Mouse (Mus musculus): ENCODE measurements at regions not wholly inside any gene's neighbourhood (a gene's known extent, or its start where the extent isn't known, plus 50 kb on each side); places are given as distances from the start of the nearest gene placed in this dataset.
A peak's percentile ranks its signal among the peaks of the same experiment; 100 is the strongest.

- DNase-seq (ENCODE audit: low spot score) = no peak
- Histone ChIP-seq H3K27ac (replicated peaks) (no peak overlapping the region), H3K36me3 (no peaks in the 10 kb centered on the region), H3K4me1 (peaks cover 32% of the 10 kb centered on the region), H3K9me3 (replicated peaks) (no peaks in the 10 kb centered on the region), H3K27me3 (ENCODE audit: low read depth, poor library complexity, severe bottlenecking) (no peaks in the 10 kb centered on the region), H3K4me3 (no peak overlapping the region)
- WGBS = 77% methylated on average over 12 of the region's 12 CpGs
These were observed 564.2 kb upstream of the Gm19410 start for GRCm38 (mm10) chr8:35201416-35201815.

DNA sequence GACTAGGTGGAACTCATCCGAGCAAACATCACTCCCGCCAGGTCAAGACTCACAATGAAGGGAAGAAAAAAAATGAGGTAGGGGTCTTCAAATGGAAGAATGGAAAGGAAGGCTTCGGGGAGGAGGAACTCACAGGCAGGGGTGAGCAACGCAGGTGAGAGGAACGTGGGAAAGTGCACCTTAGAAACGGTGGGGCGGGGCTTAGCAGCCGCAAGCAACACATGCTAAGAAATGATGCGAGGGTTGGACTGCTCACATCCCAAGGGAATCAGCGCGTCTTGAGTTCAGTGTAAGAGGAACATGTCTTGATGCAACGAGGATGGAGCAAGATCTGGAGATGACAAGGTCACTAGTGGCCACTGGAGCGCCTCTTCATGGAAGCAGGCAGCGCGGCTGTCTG is 560.6 kb upstream of the Gm19410 start:
- H3K27ac ChIP-seq (replicated peaks) = no peak overlapping the region
- no peak overlapping the region for H3K4me3 ChIP-seq
- no peak for DNase-seq (ENCODE audit: low spot score)
- H3K4me1 ChIP-seq = peaks cover 33% of the 10 kb centered on the region
- no peaks in the 10 kb centered on the region for H3K9me3 ChIP-seq (replicated peaks)
- WGBS = 68% methylated on average over 15 of the region's 15 CpGs
- no peaks in the 10 kb centered on the region for H3K36me3 ChIP-seq
- no peaks in the 10 kb centered on the region for H3K27me3 ChIP-seq (ENCODE audit: low read depth, poor library complexity, severe bottlenecking)

GRCm38 (mm10) chr8:35205536-35205935 is 560.1 kb upstream of the Gm19410 start:
- 14% methylated on average over 8 of the region's 8 CpGs for WGBS
- Histone ChIP-seq H3K9me3 (replicated peaks) (no peaks in the 10 kb centered on the region), H3K4me1 (peaks cover 33% of the 10 kb centered on the region), H3K27ac (replicated peaks) (peak overlapping the region; percentile 10; the same call in 1 of the 2 replicates), H3K36me3 (no peaks in the 10 kb centered on the region), H3K4me3 (no peak overlapping the region), H3K27me3 (ENCODE audit: low read depth, poor library complexity, severe bottlenecking) (no peaks in the 10 kb centered on the region)
- peak; percentile 61 for DNase-seq (ENCODE audit: low spot score)

GRCm38 (mm10) chr8:35206271-35206670 is 559.3 kb upstream of the Gm19410 start:
- peaks cover 29% of the 10 kb centered on the region for H3K4me1 ChIP-seq
- no peak for DNase-seq (ENCODE audit: low spot score)
- 72% methylated on average over 6 of the region's 6 CpGs for WGBS
- H3K9me3 ChIP-seq (replicated peaks) = no peaks in the 10 kb centered on the region
- H3K36me3 ChIP-seq = no peaks in the 10 kb centered on the region
- no peak overlapping the region; the same call in 1 of the 2 replicates for H3K27ac ChIP-seq (replicated peaks)
- no peaks in the 10 kb centered on the region for H3K27me3 ChIP-seq (ENCODE audit: low read depth, poor library complexity, severe bottlenecking)
- H3K4me3 ChIP-seq = no peak overlapping the region

DNA sequence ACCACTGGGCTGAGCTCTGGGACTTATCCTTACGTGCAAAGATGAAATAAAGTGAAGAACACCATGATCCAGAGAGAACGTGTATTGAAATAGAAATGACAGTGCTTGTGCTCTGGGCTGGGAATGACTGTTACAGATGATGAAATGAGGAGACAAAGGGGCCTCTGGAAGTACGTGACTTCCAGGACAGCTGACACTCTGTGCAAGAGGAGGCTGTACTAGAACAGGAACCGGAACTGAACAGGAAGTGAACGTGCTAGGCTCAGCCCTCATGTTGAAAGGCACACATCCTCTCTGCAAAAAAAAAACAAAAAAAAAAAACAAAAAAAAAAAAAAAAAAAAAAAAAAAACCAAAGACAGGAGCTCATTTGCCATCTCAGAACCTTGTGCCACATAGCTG is 557.2 kb upstream of the Gm19410 start:
- Histone ChIP-seq H3K36me3 (no peaks in the 10 kb centered on the region), H3K9me3 (replicated peaks) (no peaks in the 10 kb centered on the region), H3K27ac (replicated peaks) (no peak overlapping the region), H3K27me3 (ENCODE audit: low read depth, poor library complexity, severe bottlenecking) (no peaks in the 10 kb centered on the region), H3K4me1 (peaks cover 40% of the 10 kb centered on the region), H3K4me3 (no peak overlapping the region)
- 78% methylated on average over 5 of the region's 5 CpGs for WGBS
- no peak for DNase-seq (ENCODE audit: low spot score)

GRCm38 (mm10) chr8:35211506-35212452 is 553.8 kb upstream of the Gm19410 start:
- H3K27me3 ChIP-seq (ENCODE audit: low read depth, poor library complexity, severe bottlenecking) = no peaks in the 10 kb centered on the region
- no peaks in the 10 kb centered on the region for H3K9me3 ChIP-seq (replicated peaks)
- peak overlapping the region; percentile 49; the same call in 1 of the 2 replicates for H3K27ac ChIP-seq (replicated peaks)
- H3K4me3 ChIP-seq = no peak overlapping the region
- H3K36me3 ChIP-seq = no peaks in the 10 kb centered on the region
- H3K4me1 ChIP-seq = peaks cover 19% of the 10 kb centered on the region
- WGBS = 69% methylated on average over 10 of the region's 10 CpGs
- no peak for DNase-seq (ENCODE audit: low spot score)

DNA sequence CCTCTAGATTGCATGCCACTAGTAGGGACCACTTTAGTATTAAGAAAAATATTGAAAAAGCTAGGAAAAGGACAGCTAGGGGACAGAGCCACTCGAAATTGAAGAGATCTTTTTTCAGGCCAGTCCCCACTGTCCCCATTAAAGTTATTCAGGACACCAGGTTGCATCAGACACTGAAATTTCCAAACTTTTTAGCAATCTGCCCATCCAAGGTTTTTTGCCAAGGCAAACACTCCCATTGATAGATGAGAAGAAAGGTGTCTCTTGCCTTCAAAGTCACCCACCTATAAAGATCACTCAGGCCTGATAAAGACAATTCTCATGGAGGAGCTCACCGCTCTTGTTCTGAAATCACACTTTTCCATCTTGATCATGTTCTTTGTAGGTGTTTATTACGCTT is 552.1 kb upstream of the Gm19410 start:
- Histone ChIP-seq H3K4me3 (no peak overlapping the region), H3K27me3 (ENCODE audit: low read depth, poor library complexity, severe bottlenecking) (no peaks in the 10 kb centered on the region), H3K4me1 (peaks cover 12% of the 10 kb centered on the region), H3K27ac (replicated peaks) (no peak overlapping the region), H3K9me3 (replicated peaks) (no peaks in the 10 kb centered on the region), H3K36me3 (no peaks in the 10 kb centered on the region)
- 86% methylated on average over 3 of the region's 3 CpGs for WGBS
- no peak for DNase-seq (ENCODE audit: low spot score)

DNA sequence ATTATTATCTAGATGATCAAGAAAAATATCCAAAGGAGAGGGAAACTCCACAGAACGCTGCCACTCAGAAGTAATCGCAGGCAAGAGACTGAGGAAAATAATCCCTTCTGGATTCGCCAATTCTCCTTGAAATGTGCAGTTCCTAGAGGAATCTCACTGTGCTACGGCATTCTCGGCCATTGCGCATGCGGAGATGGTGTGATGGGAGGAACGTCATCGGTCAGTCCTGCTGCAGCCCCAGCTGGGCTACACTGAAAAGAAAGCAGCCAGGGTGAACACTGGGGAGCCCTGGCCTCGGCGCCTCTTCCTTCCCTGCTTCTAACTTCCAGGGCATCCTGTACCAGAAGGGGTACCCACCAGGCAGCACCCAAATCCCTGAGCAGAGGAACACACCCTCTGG is 548.0 kb upstream of the Gm19410 start:
- peaks cover 3% of the 10 kb centered on the region for H3K4me1 ChIP-seq
- DNase-seq (ENCODE audit: low spot score) = no peak
- H3K36me3 ChIP-seq = no peaks in the 10 kb centered on the region
- no peaks in the 10 kb centered on the region for H3K9me3 ChIP-seq (replicated peaks)
- H3K4me3 ChIP-seq = no peak overlapping the region
- WGBS = 84% methylated on average over 11 of the region's 11 CpGs
- no peaks in the 10 kb centered on the region for H3K27me3 ChIP-seq (ENCODE audit: low read depth, poor library complexity, severe bottlenecking)
- no peak overlapping the region for H3K27ac ChIP-seq (replicated peaks)

- H3K27ac ChIP-seq (replicated peaks) = no peak overlapping the region
- 82% methylated on average over 4 of the region's 4 CpGs for WGBS
- no peaks in the 10 kb centered on the region; the same call in 1 of the 2 replicates for H3K4me1 ChIP-seq
- no peaks in the 10 kb centered on the region for H3K9me3 ChIP-seq (replicated peaks)
- no peak for DNase-seq (ENCODE audit: low spot score)
- H3K27me3 ChIP-seq (ENCODE audit: low read depth, poor library complexity, severe bottlenecking) = no peaks in the 10 kb centered on the region
- no peak overlapping the region for H3K4me3 ChIP-seq
- no peaks in the 10 kb centered on the region for H3K36me3 ChIP-seq
These were observed 547.3 kb upstream of the Gm19410 start for GRCm38 (mm10) chr8:35218327-35218726.

DNA sequence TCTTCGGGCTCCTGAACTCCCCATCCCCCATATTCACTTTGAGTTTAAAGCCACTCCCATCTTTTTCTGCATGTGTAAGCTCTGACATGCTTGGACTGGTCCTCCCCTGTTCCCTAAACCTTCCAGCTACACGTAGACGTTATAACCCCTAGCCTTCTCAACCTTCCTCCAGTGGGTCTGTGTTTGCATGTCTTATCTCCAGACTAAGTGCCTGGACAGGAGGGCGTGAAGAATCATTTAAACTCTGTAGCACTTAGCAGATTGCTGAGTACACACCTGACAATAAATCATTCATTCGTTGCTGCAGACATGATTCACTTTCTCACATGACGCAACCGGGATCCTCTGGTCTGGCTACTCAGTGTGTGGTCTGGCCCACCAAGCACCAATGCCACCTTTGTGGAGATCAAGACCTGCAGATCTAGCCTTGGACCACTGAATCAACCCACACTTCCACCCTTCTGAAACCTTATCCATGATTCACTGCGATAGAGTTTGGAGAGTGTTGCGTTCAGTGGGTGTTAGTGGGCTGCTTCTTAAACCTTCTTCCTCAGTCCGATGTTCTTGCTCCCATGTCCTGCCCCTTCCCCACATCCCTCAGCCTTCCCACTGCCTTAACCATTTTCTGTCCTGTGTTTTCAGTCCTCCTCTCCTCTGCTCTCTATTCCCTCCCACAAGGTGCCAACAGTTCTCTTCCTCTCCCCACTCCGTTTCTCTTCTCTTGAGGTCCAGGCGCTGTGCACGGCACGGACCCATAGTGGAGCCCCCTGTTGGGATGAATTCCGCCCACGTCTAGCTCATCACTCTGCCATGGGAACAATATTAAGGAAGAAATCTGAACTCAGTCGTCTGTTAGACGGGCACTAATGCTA is 541.3 kb upstream of the Gm19410 start:
- no peaks in the 10 kb centered on the region for H3K27me3 ChIP-seq (ENCODE audit: low read depth, poor library complexity, severe bottlenecking)
- no peak overlapping the region for H3K27ac ChIP-seq (replicated peaks)
- H3K4me3 ChIP-seq = no peak overlapping the region
- 88% methylated on average over 18 of the region's 18 CpGs for WGBS
- no peaks in the 10 kb centered on the region for H3K36me3 ChIP-seq
- no peaks in the 10 kb centered on the region for H3K4me1 ChIP-seq
- H3K9me3 ChIP-seq (replicated peaks) = no peaks in the 10 kb centered on the region
- no peak for DNase-seq (ENCODE audit: low spot score)

DNA sequence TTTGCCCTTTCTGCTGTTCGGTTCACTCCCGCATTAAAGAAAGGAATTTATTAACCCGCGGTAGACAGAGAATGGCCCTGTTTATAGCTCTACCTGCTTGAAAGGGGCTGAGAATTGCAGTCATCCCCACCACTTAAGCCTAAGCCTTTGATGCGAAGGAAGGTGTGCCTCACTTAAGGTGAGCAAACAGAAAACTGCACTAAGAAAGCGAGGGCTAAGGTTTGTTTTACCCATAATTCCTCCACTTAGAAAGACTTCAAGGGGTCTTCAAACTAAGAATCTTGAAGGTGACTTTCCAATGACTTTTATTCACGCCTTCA is 540.7 kb upstream of the Gm19410 start:
- Histone ChIP-seq H3K9me3 (replicated peaks) (no peaks in the 10 kb centered on the region), H3K27me3 (ENCODE audit: low read depth, poor library complexity, severe bottlenecking) (no peaks in the 10 kb centered on the region), H3K27ac (replicated peaks) (no peak overlapping the region), H3K4me1 (no peaks in the 10 kb centered on the region), H3K36me3 (no peaks in the 10 kb centered on the region), H3K4me3 (no peak overlapping the region)
- DNase-seq (ENCODE audit: low spot score) = no peak
- WGBS = 84% methylated on average over 7 of the region's 7 CpGs

DNA sequence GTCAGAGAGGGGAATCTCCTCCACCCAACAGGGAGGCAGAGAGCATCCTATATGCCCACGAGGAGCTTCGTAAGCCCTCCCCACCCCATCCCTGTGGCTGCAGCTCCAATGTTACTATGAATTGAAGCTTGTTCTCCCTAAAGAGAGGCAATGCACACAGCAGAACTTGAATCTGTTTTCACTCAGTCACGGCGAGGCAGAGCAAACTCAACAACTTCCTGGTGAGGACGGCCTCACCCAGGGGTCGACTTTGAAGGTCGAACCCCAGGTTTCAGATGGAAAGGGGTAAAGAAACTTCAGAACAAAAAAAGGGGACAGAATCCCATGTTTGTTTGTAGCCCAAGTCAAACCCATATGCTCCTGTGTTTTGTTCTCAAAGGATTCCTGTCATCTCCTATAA is 538.5 kb upstream of the Gm19410 start:
- H3K9me3 ChIP-seq (replicated peaks) = no peaks in the 10 kb centered on the region
- 70% methylated on average over 7 of the region's 7 CpGs for WGBS
- H3K27ac ChIP-seq (replicated peaks) = no peak overlapping the region
- H3K4me3 ChIP-seq = no peak overlapping the region
- H3K27me3 ChIP-seq (ENCODE audit: low read depth, poor library complexity, severe bottlenecking) = no peaks in the 10 kb centered on the region
- H3K36me3 ChIP-seq = no peaks in the 10 kb centered on the region
- no peak for DNase-seq (ENCODE audit: low spot score)
- no peaks in the 10 kb centered on the region for H3K4me1 ChIP-seq

- Histone ChIP-seq H3K4me3 (no peak overlapping the region), H3K9me3 (replicated peaks) (no peaks in the 10 kb centered on the region), H3K36me3 (no peaks in the 10 kb centered on the region), H3K27me3 (ENCODE audit: low read depth, poor library complexity, severe bottlenecking) (no peaks in the 10 kb centered on the region), H3K27ac (replicated peaks) (no peak overlapping the region), H3K4me1 (peaks cover 6% of the 10 kb centered on the region; the same call in 1 of the 2 replicates)
- 81% methylated on average over 7 of the region's 7 CpGs for WGBS
- DNase-seq (ENCODE audit: low spot score) = no peak
These were observed 537.1 kb upstream of the Gm19410 start for GRCm38 (mm10) chr8:35228449-35228848.
